Mouse (Mus musculus) spleen, adult 2 months (tissue): Measurements from ENCODE around the gene Abhd11.

Source experiments
- CTCF ChIP-seq: fragments of 200-500 bp; IDR thresholded peaks from 2 replicates; pipeline ENCODE4 v1.5.1; 2011; ENCODE audit warnings: mild to moderate bottlenecking, inconsistent platforms; ENCODE audit not compliant: insufficient read depth, insufficient read length, insufficient replicate concordance; ENCODE audit errors: extremely low read depth
- POLR2A ChIP-seq: fragments of 200-500 bp; IDR thresholded peaks from 2 replicates; pipeline ENCODE4 v1.6.1; 2011; ENCODE audit warnings: low read depth, low read length, inconsistent platforms

DNA sequence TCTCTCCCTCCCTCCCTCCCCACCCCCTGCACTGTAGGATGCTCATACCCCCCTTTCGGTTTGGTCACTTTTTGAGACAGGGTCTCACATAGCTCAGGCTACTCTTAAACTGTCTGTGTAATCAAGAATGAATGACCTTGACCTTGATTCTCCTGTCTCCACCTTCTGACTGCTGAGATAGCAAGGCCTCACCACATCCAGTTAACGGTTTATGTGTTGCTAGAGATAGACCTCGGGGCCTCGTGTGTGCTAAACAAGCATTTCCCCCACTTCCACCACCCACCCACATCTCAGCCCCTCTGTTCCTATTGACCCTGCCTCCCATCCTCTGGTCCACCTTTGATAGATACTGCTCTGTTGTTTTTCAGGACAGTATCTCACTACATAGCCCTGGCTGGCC is 31.1 kb upstream of the Abhd11 start:
- TF ChIP-seq CTCF = no peak
- no peak for TF ChIP-seq POLR2A
